Mouse (Mus musculus) heart, embryonic 16.5 days (tissue): ENCODE measurements around the gene AI467606. TPM values are rescaled to one million over a fixed set of nuclear protein-coding genes. Genes with fewer than 3 reads are reported as not detected.
A peak's percentile ranks its signal among the peaks of the same experiment; 100 is the strongest.

ENCODE experiments used
- ATAC-seq: fragments of 200-750 bp; cut with Nextera tagmentation; replicated peaks from 2 replicates; pipeline ENCODE4 v1.8.0; 2017; ENCODE audit warnings: moderate number of reproducible peaks; ENCODE audit not compliant: insufficient read depth, low FRiP score; ENCODE audit errors: extremely low read depth
- H3K27ac ChIP-seq: fragments of 300-500 bp; sonication (generic); 2 replicates; pipeline ENCODE4 v1.5.1; 2014; ENCODE audit warnings: mild to moderate bottlenecking, low read length, control low read depth, moderate library complexity
- H3K27me3 ChIP-seq: fragments of 300-500 bp; sonication (generic); 2 replicates; pipeline ENCODE4 v1.6.1; 2014; ENCODE audit warnings: low read length, mixed read lengths; ENCODE audit not compliant: control insufficient read depth, insufficient read depth
- H3K36me3 ChIP-seq: fragments of 300-500 bp; sonication (generic); 2 replicates; pipeline ENCODE4 v1.6.1; 2014; ENCODE audit not compliant: control insufficient read depth, insufficient read depth
- H3K4me1 ChIP-seq: fragments of 300-500 bp; sonication (generic); 2 replicates; pipeline ENCODE4 v1.6.1; 2014; ENCODE audit warnings: low read length, mixed read lengths; ENCODE audit not compliant: control insufficient read depth, insufficient read depth
- H3K4me2 ChIP-seq: fragments of 300-500 bp; sonication (generic); 2 replicates; pipeline ENCODE4 v1.6.1; 2014; ENCODE audit warnings: low read depth, mild to moderate bottlenecking, control low read depth, low read length
- H3K4me3 ChIP-seq: fragments of 300-500 bp; sonication (generic); 2 replicates; pipeline ENCODE4 v1.5.1; 2014; ENCODE audit warnings: mild to moderate bottlenecking, control low read depth, low read length
- H3K9ac ChIP-seq: fragments of 300-500 bp; sonication (generic); 2 replicates; pipeline ENCODE4 v1.6.1; 2014; ENCODE audit warnings: low read length, control low read depth
- H3K9me3 ChIP-seq: fragments of 300-500 bp; sonication (generic); replicated peaks from 2 replicates; pipeline ENCODE4 v1.6.1; 2016; ENCODE audit warnings: low read length; ENCODE audit not compliant: control insufficient read depth
- WGBS: fragments of 180-500 bp; shearing (Covaris S2); extraction: QIAGEN DNeasy Blood & Tissue Kit; methylation state at CpG from one replicate; pipeline ENCODE4 v1.1.7; 2014; 5-methylcytosine and 5-hydroxymethylcytosine counted together
- polyA plus RNA-seq: library from polyadenylated mRNA; unstranded; fragments of >200 nt; fragmentation: Nextera tagmentation; extraction: Ambion mirVana; gene quantifications from 2 replicates; pipeline ENCODE4 v1.2.1, GENCODE M21; 2015

AI467606 gene
- polyA plus RNA-seq, 1 experiment from 2014 or later: 8.4 TPM

DNA sequence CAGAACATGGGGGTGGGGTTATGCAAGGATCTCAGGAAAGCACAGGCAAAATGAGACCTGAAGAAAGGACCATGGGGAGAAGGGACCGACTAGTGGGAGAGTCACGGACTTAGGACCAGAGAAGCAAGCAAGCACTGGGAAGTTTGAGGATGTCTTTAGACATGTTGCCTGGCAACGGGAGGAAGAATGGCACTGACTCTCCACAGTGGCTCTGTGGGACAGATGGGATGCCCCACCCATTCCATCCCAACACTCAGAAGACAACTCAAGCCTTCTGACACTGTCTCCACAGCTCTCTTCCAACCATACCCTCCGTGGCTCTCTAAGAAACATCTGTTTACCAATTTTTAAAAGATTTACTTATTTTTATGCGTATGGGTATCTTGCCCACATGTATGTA, 42.0 kb downstream of the AI467606 start:
- no peak overlapping the region for H3K9ac ChIP-seq
- H3K4me1 ChIP-seq: no peaks in the 10 kb centered on the region
- H3K36me3 ChIP-seq: no peaks in the 10 kb centered on the region
- no peaks in the 10 kb centered on the region for H3K9me3 ChIP-seq
- H3K4me3 ChIP-seq: no peak overlapping the region
- no peak for ATAC-seq
- WGBS: 64% methylated on average over 5 of the region's 5 CpGs
- no peak overlapping the region for H3K4me2 ChIP-seq
- H3K27ac ChIP-seq: no peak overlapping the region
- H3K27me3 ChIP-seq: no peaks in the 10 kb centered on the region

DNA sequence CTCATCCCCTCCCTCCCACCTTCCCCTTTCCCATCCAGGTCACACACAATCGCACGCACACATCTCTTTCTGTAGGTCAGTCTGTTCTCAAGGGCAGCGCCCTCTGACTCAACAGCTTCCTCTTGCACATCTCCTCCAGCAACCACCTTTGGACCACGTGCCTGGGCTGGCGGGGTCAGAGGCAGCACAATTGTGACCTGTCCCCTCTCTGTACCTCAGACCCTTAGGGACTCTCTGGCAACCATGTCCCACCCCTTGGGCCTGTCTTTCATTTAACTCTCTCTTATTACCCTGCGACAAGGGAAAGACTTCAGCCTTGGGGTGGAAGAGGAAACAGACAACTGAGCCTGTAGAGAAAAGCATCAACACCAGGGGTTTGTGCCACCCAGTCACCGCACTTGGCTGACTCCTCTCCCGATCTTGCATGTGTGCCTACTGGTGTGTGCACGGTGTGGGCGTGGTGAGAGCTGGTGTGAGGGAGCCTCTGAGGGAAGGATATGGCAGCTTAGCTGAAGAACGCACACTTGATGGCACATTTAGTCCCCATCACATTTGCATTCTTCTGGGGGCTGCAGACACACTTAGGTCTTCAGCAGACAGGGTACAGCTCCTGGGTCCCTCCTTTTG, 43.8 kb downstream of the AI467606 start:
- Histone ChIP-seq H3K27ac (no peak overlapping the region), H3K36me3 (no peaks in the 10 kb centered on the region), H3K4me3 (no peak overlapping the region), H3K27me3 (no peaks in the 10 kb centered on the region), H3K4me1 (no peaks in the 10 kb centered on the region), H3K4me2 (no peak overlapping the region), H3K9me3 (no peaks in the 10 kb centered on the region), H3K9ac (no peak overlapping the region)
- no peak for ATAC-seq
- 74% methylated on average over 11 of the region's 11 CpGs for WGBS

DNA sequence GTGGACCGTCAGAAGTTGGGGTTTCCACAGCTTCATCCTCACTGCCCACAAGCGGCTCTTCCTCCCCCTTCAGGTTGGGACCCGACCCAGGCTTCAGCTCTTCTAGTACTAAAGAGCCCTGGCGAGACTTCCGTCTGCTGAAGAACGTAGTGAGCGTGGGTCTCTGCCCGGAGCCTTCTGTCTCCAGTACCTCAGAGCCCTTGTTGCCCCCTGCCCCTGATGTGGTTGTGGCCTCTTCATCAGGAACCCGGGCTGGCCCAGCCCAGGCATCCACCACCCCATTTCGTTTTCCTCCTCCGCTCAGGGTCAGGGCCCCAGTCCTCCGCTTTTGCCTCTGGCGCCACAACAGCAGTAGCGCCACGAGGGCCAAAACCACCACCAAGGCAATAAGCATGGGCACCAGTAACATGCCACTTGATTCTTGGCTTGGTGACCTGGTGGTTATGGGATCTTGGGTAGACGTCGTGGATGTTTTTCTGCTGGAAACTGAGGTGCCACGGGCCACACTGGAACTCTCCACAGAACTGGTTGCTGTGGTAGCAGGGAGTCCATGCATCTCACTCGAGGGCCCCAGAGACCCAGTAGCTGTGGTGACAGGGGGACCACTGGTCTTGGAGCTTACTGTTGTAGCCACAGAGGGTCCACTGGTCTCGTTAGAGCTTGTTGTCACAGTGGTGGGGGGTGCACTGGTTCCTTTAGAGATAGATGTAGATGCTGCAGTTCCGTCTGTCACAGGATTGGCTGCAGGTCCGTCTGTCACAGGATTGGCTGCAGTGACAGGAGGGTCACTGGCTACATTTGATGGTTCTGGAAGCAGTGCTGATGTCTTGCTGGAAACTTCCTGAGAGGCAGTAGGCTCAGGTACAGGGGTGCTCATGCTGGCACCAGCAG, 45.3 kb downstream of the AI467606 start:
- 76% methylated on average over 22 of the region's 22 CpGs for WGBS
- ATAC-seq: no peak

DNA sequence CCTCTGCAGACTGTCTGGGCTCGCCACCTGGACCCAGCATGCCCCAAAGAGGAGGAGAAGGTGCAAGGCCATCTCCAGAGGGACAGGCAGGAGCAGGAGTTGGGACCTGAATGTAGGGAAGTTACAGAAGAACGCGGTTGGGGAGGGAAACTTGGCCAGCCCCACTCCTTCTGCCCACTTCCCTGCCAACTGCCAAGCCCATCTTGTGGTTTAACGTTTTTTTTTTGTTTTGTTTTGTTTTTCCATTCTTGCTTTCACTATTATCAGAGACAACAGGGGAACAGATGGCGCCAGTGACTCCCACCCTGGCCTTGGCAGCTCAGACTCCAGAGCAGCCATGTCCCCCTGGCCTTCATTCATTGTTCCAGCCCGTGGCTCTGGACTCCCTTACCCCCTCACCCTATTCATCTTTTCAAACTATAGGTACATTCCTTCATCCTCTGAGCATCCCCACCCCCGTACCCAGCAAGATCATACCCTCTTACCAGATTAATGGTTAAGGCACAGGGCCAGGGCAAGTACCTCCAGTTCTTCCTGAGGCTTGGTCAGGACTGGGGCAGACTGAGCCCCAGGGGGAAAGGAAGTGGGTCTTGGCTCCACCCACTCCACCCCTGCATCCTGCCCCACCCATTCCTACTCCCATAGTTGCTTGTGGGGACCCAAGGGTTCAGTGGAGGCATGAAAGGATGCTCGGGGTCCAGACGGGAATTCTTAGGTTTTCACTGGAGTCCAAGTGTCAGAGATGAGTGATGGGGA, 46.3 kb downstream of the AI467606 start, which contains the start of gene Spn:
Gene Spn (minus strand): TSS at position 562 of the 756 bp plus-strand sequence.
- Histone ChIP-seq H3K4me3 (peak within 1 kb of the TSS; percentile 22), H3K4me2 (peak within 1 kb of the TSS; percentile 1), H3K9me3 (no peaks in the 10 kb centered on the region)

More for the DNA sequence above, 45.3 kb downstream of the AI467606 start:
- no peak overlapping the region; the same call in 1 of the 2 replicates for H3K4me3 ChIP-seq
- H3K27me3 ChIP-seq: no peaks in the 10 kb centered on the region
- H3K9me3 ChIP-seq: no peaks in the 10 kb centered on the region
- no peak overlapping the region for H3K27ac ChIP-seq
- no peaks in the 10 kb centered on the region for H3K36me3 ChIP-seq
- peak overlapping the region; percentile 1 for H3K4me2 ChIP-seq
- no peak overlapping the region for H3K9ac ChIP-seq
- H3K4me1 ChIP-seq: no peaks in the 10 kb centered on the region

DNA sequence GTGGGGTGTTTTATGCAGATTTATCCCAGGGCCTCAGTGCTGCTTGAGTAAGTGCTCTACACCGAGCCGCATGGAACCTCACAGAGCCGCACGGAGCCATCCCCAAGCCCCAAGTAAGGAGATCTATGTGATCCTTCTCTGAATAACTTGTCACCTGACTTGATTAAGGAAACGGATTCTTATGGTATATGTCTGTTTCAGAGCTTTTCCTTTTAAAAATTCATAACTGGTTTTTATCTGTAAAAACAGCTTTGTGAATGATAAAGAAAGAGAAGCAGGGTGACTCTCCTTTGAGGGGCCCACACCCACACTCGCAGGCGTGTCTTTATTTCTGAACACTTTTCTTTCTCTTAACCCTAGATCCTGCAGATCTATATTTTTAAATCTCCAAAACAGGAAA, 47.9 kb downstream of the AI467606 start:
- Histone ChIP-seq H3K4me2 (no peak overlapping the region), H3K4me1 (no peaks in the 10 kb centered on the region), H3K36me3 (no peaks in the 10 kb centered on the region), H3K27me3 (no peaks in the 10 kb centered on the region), H3K27ac (no peak overlapping the region), H3K9ac (no peak overlapping the region), H3K4me3 (no peak overlapping the region), H3K9me3 (no peaks in the 10 kb centered on the region)
- ATAC-seq: no peak
- WGBS: 86% methylated on average over 7 of the region's 7 CpGs

More for the DNA sequence above, 46.3 kb downstream of the AI467606 start, which contains the start of gene Spn:
- H3K4me1 ChIP-seq: no peaks in the 10 kb centered on the region
- 0 out of 2 replicates have a peak, but pooled peaks have one; percentile 35 for ATAC-seq
- H3K36me3 ChIP-seq: no peaks in the 10 kb centered on the region
- H3K9ac ChIP-seq: no peak within 1 kb of the TSS
- H3K27ac ChIP-seq: no peak within 1 kb of the TSS
- 55% methylated on average over 9 of the region's 9 CpGs for WGBS
- no peaks in the 10 kb centered on the region for H3K27me3 ChIP-seq

DNA sequence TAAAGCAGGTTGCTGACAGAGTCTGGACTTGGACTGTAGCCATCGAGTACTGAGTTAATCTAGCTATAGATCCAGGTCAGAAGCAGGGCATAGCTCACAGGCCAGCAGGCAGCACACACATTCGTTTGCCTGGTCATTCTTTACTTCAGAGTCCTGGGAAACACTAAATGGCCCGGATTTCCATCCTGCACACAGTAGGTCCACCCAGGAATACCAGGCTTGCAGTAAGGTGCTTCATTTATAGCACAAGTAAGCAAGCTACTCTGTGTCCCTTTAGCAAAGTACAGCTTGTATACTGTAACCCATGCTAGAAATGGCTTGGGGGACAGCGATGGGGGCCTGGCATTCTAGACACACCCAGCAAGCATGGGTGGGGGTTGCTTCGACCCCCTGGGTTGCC, 48.4 kb downstream of the AI467606 start:
- Histone ChIP-seq H3K36me3 (no peaks in the 10 kb centered on the region), H3K9me3 (no peaks in the 10 kb centered on the region), H3K4me2 (no peak overlapping the region), H3K4me3 (no peak overlapping the region), H3K27ac (no peak overlapping the region), H3K9ac (no peak overlapping the region), H3K4me1 (no peaks in the 10 kb centered on the region), H3K27me3 (no peaks in the 10 kb centered on the region)
- no peak for ATAC-seq
- WGBS: 48% methylated on average over 5 of the region's 5 CpGs

DNA sequence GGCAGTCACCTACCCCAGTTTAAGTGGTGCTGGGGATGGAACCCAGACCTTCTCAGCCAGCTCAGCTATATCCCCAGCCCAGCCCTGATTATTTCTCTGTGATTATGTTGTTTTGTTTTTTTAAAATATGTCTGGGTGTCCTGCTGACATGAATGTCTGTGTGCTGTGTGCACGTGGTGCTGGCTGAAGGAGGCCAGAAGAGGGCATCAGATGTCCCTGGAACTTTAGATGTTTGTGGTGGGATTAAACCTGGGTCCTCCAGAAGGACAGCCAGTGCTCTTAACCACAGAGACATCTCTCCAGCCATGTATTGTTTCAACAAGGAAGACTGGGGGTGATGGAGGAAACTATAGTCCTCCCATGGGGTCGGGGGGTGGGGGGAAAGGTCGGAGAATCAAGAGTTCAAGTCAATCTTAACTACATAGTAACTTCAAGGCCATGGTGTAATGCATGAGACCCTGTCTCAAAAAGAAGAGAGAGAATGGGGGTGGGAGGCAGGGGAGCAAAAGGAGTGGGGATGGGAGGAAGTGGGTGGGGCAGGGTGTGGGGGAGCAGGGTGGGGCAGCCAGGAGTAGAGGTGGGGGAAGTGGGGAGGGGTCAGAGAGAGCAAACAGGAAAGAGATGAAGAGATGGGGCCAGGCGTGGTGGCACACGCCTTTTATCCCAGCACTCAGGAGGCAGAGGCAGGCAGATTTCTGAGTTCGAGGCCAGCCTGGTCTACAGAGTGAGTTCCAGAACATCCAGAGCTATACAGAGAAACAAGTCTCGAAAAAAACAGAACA, 49.7 kb downstream of the AI467606 start:
- Histone ChIP-seq H3K27ac (no peak overlapping the region), H3K27me3 (no peaks in the 10 kb centered on the region), H3K9ac (no peak overlapping the region), H3K4me2 (no peak overlapping the region), H3K9me3 (no peaks in the 10 kb centered on the region), H3K36me3 (no peaks in the 10 kb centered on the region), H3K4me1 (no peaks in the 10 kb centered on the region), H3K4me3 (no peak overlapping the region)
- WGBS: 59% methylated on average over 7 of the region's 7 CpGs
- ATAC-seq: no peak

DNA sequence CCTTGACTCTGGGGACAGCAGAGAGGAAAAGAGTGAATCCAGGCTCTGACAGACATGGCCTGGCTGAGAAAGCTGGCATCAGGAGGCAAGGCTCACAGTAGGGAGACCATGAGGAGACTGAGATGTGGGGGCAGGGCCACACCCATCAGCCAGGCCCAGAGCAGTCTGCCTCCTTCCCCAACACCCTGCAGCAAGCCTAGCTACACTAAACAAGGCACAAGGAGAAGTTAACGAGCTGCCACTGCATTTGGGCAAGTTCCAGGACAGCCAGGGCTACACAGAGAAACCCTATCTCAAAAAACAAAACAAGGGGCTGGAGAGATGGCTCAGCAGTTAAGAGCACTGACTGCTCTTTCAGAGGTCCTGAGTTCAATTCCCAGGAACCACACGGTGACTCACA, 51.1 kb downstream of the AI467606 start:
- H3K9ac ChIP-seq: no peak overlapping the region
- H3K36me3 ChIP-seq: no peaks in the 10 kb centered on the region
- ATAC-seq: no peak
- H3K27ac ChIP-seq: no peak overlapping the region
- H3K27me3 ChIP-seq: no peaks in the 10 kb centered on the region
- 43% methylated on average over 2 of the region's 2 CpGs for WGBS
- H3K9me3 ChIP-seq: no peaks in the 10 kb centered on the region
- no peak overlapping the region for H3K4me3 ChIP-seq
- no peaks in the 10 kb centered on the region for H3K4me1 ChIP-seq
- H3K4me2 ChIP-seq: no peak overlapping the region
